Mouse (Mus musculus): ENCODE data around the gene Pttg1. TPM values are rescaled to one million over a fixed set of nuclear protein-coding genes. Genes with fewer than 3 reads are reported as not detected.

Gene Pttg1
- polyA plus RNA-seq, 1 experiment, result 75.9 TPM

GRCm38 (mm10) chr11:43377083-43377850, 48.8 kb downstream of the Pttg1 start:
- no peak for DNase-seq (ENCODE audit: extremely low spot score in 1 of 2, low spot score in 1 of 2)

DNA sequence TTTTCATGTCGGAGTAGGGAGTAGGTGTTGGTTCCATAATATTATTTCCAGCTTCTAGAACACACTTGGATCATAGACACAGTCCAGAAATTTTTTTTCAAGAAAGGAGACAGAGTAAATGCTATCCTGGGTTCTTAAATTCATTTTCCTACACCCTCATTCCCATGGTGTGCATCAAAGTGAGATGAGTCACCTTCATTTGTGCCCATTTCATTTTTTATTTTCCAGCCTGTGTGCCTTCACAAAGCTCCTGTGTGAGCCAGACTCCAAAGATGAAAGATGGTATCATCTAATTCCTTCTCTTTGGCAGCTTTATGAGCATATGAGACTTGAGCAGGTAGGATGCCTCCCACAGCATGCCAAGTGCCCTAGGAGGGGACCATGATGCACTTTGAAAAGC, 49.5 kb downstream of the Pttg1 start:
- peak in 1 of 2 experiments; percentile 27 for DNase-seq (ENCODE audit: extremely low spot score in 1 of 2, low spot score in 1 of 2)

DNA sequence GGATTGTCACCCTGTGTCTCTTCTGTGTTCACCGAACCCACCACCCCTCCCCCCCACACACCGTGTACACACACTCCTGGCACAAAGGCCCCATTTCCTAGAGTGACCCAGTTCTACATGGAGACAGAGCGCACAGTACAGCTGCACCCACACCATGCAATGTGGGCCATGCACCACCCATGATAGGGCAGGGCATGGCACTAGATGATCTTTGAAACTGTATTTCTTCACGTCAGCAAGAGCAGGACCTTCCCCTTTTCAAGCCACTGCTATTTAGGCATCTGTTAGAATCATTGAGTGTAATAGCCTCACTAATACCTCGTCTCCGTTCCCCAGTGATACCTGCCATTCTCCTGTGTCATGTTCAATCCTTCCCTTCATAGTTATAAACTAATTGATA, 51.1 kb downstream of the Pttg1 start:
- DNase-seq (ENCODE audit: extremely low spot score in 1 of 2, low spot score in 1 of 2), result no peak

DNA sequence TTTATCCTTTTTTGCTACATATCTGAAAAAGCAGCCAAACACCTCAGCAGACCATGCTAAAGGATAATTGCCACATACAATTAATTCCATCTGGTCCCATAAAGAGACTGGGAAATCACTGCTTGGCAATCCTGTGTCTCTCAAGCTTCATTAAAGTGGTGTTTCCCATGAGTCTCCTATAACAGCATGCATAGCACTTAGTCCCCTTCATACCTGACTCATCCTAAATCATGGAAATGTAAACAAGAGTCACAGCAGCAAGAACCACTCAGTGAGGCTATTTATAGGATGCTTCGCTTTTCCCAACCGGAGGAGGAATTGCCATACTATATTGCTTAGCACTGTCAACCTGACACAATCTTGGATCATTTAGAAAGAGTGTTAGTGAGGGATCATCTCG, 52.7 kb downstream of the Pttg1 start:
- no peak for DNase-seq (ENCODE audit: extremely low spot score in 1 of 2, low spot score in 1 of 2)

DNA sequence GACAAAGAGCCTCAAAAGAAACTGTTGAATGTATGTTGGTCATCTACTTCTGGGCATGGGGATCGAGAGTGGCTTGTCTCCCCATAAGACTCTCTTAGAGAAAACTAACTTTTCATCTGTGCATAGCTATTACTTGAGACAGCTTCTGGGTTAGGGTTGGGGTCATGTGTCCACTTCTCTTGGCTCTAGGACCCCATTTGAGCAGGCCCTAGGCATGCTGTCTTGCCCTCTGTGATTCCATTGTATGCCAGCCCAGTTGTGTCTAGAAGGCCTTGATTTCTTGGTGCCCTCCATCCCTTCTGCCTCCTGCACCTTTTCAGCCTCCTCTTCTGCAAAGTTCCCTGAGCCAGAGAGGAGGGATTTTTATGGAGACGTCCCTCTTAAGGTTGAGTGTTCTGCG, 54.2 kb downstream of the Pttg1 start:
- no peak for DNase-seq (ENCODE audit: extremely low spot score in 1 of 2, low spot score in 1 of 2)

Other genes starting within 250 kb of the Pttg1 start
- 24.5 and 25.0 TPM in 2 replicates for gene Slu7, start 7.5 kb upstream of the Pttg1 start, polyA plus RNA-seq (2012; rRNA removed)
- 3.5 TPM in 2 replicates for gene C1qtnf2, start 48.0 kb upstream of the Pttg1 start, polyA plus RNA-seq (2012; rRNA removed)
- gene Ccnjl, start 102.5 kb upstream of the Pttg1 start, polyA plus RNA-seq (2012; rRNA removed), result 1.5 and 2.2 TPM in 2 replicates
- gene 4933415A04Rik, start 160.8 kb upstream of the Pttg1 start, polyA plus RNA-seq (2012; rRNA removed), result 0.32 and 0.59 TPM in 2 replicates
- not detected in 2 replicates for gene Fabp6, start 175.3 kb upstream of the Pttg1 start, polyA plus RNA-seq (2012; rRNA removed)